Mouse (Mus musculus): ENCODE measurements around the gene Neu1. TPM values are rescaled to one million over a fixed set of nuclear protein-coding genes. Genes with fewer than 3 reads are reported as not detected.

Gene Neu1
- polyA plus RNA-seq, 1 experiment from 2014 or later: 26.9 TPM

- Histone ChIP-seq H3K4me3 (replicated peaks; ENCODE audit: low read length) (peak within 1 kb of the TSS; percentile 65), H3K27me3 (ENCODE audit: control insufficient read depth, insufficient read depth, low read length) (no peaks in the 10 kb centered on the region), H3K36me3 (replicated peaks; ENCODE audit: control insufficient read depth, insufficient read depth) (peaks cover 18% of the 10 kb centered on the region), H3K9ac (peak within 1 kb of the TSS; percentile 78), H3K4me2 (replicated peaks) (peak within 1 kb of the TSS; percentile 96), H3K27ac (peak within 1 kb of the TSS; percentile 96), H3K4me1 (replicated peaks; ENCODE audit: control insufficient read depth, insufficient read depth, low read length) (peaks cover 14% of the 10 kb centered on the region), H3K9me3 (ENCODE audit: control insufficient read depth, low read length) (no peaks in the 10 kb centered on the region)
- DNase-seq (ENCODE audit: low spot score) (peak; percentile 89), ATAC-seq (ENCODE audit: low FRiP score) (peak; percentile 94)
- under 1% methylated on average over 58 of the region's 58 CpGs for WGBS
Observed at GRCm38 (mm10) chr17:34981690-34982180, 50.7 kb downstream of the Neu1 start, which contains the start of gene Lsm2. Gene Lsm2, plus strand, starts transcription at chr17:34981862.

- H3K4me1 ChIP-seq (replicated peaks; ENCODE audit: control insufficient read depth, insufficient read depth, low read length): peaks cover 14% of the 10 kb centered on the region
- H3K27ac ChIP-seq: peak overlapping the region; percentile 96; the same call in 1 of the 2 replicates
- peak overlapping the region; percentile 78 for H3K9ac ChIP-seq
- WGBS: under 1% methylated on average over 15 of the region's 15 CpGs
- peak overlapping the region; percentile 65 for H3K4me3 ChIP-seq (replicated peaks; ENCODE audit: low read length)
- no peaks in the 10 kb centered on the region for H3K9me3 ChIP-seq (ENCODE audit: control insufficient read depth, low read length)
- H3K4me2 ChIP-seq (replicated peaks): peak overlapping the region; percentile 96
- peak; percentile 24; the same call in 1 of the 2 replicates for ATAC-seq (ENCODE audit: low FRiP score)
- H3K36me3 ChIP-seq (replicated peaks; ENCODE audit: control insufficient read depth, insufficient read depth): peaks cover 19% of the 10 kb centered on the region
- DNase-seq (ENCODE audit: low spot score): no peak
- H3K27me3 ChIP-seq (ENCODE audit: control insufficient read depth, insufficient read depth, low read length): no peaks in the 10 kb centered on the region
Observed at GRCm38 (mm10) chr17:34982328-34982727, 51.3 kb downstream of the Neu1 start.

GRCm38 (mm10) chr17:34984218-34984617, 53.2 kb downstream of the Neu1 start:
- ATAC-seq (ENCODE audit: low FRiP score): no peak
- Histone ChIP-seq H3K27me3 (ENCODE audit: control insufficient read depth, insufficient read depth, low read length) (no peaks in the 10 kb centered on the region), H3K4me2 (replicated peaks) (no peak overlapping the region), H3K27ac (no peak overlapping the region), H3K36me3 (replicated peaks; ENCODE audit: control insufficient read depth, insufficient read depth) (peaks cover 26% of the 10 kb centered on the region), H3K4me1 (replicated peaks; ENCODE audit: control insufficient read depth, insufficient read depth, low read length) (peaks cover 14% of the 10 kb centered on the region), H3K4me3 (replicated peaks; ENCODE audit: low read length) (no peak overlapping the region), H3K9me3 (ENCODE audit: control insufficient read depth, low read length) (no peaks in the 10 kb centered on the region), H3K9ac (no peak overlapping the region)
- 69% methylated on average over 2 of the region's 2 CpGs for WGBS
- peak; percentile 58 for DNase-seq (ENCODE audit: low spot score)

Other genes with a start within 250 kb of the Neu1 start
- gene C4b, start 187.4 kb upstream of the Neu1 start, polyA plus RNA-seq (2014; fragmentation: Nextera tagmentation; extraction: Ambion mirVana): 0.22 TPM in 1 of 2 replicates, not detected in the other
- not detected in 2 replicates for gene Cyp21a1, start 126.7 kb upstream of the Neu1 start, polyA plus RNA-seq (2014; fragmentation: Nextera tagmentation; extraction: Ambion mirVana)
- 25.9 and 28.8 TPM in 2 replicates for gene Stk19, start 94.3 kb upstream of the Neu1 start, polyA plus RNA-seq (2014; fragmentation: Nextera tagmentation; extraction: Ambion mirVana)
- 54.4 and 61.9 TPM in 2 replicates for gene Dxo, start 94.2 kb upstream of the Neu1 start, polyA plus RNA-seq (2014; fragmentation: Nextera tagmentation; extraction: Ambion mirVana)
- 49.6 and 51.2 TPM in 2 replicates for gene Skiv2l, start 81.0 kb upstream of the Neu1 start, polyA plus RNA-seq (2014; fragmentation: Nextera tagmentation; extraction: Ambion mirVana)
- gene Nelfe, start 80.9 kb upstream of the Neu1 start, polyA plus RNA-seq (2014; fragmentation: Nextera tagmentation; extraction: Ambion mirVana): 73.7 and 74.0 TPM in 2 replicates
- gene Cfb, start 68.7 kb upstream of the Neu1 start, polyA plus RNA-seq (2014; fragmentation: Nextera tagmentation; extraction: Ambion mirVana): 2.2 and 2.3 TPM in 2 replicates
- 3.0 and 3.3 TPM in 2 replicates for gene Zbtb12, start 51.8 kb upstream of the Neu1 start, polyA plus RNA-seq (2014; fragmentation: Nextera tagmentation; extraction: Ambion mirVana)
- not detected in 2 replicates for gene Gm20547, start 49.2 kb upstream of the Neu1 start, polyA plus RNA-seq (2014; fragmentation: Nextera tagmentation; extraction: Ambion mirVana)
- 1.2 and 1.8 TPM in 2 replicates for gene C2, start 33.0 kb upstream of the Neu1 start, polyA plus RNA-seq (2014; fragmentation: Nextera tagmentation; extraction: Ambion mirVana)
- 72.6 and 82.1 TPM in 2 replicates for gene Ehmt2, start 32.8 kb upstream of the Neu1 start, polyA plus RNA-seq (2014; fragmentation: Nextera tagmentation; extraction: Ambion mirVana)
- gene Slc44a4, start 16.8 kb upstream of the Neu1 start, polyA plus RNA-seq (2014; fragmentation: Nextera tagmentation; extraction: Ambion mirVana): 0.11 and 0.12 TPM in 2 replicates
- 0.34 and 0.56 TPM in 2 replicates for gene Hspa1b, start 28.0 kb downstream of the Neu1 start, polyA plus RNA-seq (2014; fragmentation: Nextera tagmentation; extraction: Ambion mirVana)
- not detected in 2 replicates for gene Gm20481, start 38.7 kb downstream of the Neu1 start, polyA plus RNA-seq (2014; fragmentation: Nextera tagmentation; extraction: Ambion mirVana)
- gene Hspa1a, start 40.9 kb downstream of the Neu1 start, polyA plus RNA-seq (2014; fragmentation: Nextera tagmentation; extraction: Ambion mirVana): 7.5 and 11.6 TPM in 2 replicates
- gene Hspa1l, start 41.5 kb downstream of the Neu1 start, polyA plus RNA-seq (2014; fragmentation: Nextera tagmentation; extraction: Ambion mirVana): 1.9 TPM in 2 replicates
- gene Lsm2, start 50.6 kb downstream of the Neu1 start, polyA plus RNA-seq (2014; fragmentation: Nextera tagmentation; extraction: Ambion mirVana): 92.9 and 97.8 TPM in 2 replicates
- 51.0 and 51.6 TPM in 2 replicates for gene Vars, start 69.7 kb downstream of the Neu1 start, polyA plus RNA-seq (2014; fragmentation: Nextera tagmentation; extraction: Ambion mirVana)
- gene Vwa7, start 85.3 kb downstream of the Neu1 start, polyA plus RNA-seq (2014; fragmentation: Nextera tagmentation; extraction: Ambion mirVana): 0.13 and 0.16 TPM in 2 replicates
- gene Sapcd1, start 96.8 kb downstream of the Neu1 start, polyA plus RNA-seq (2014; fragmentation: Nextera tagmentation; extraction: Ambion mirVana): 1.4 and 1.7 TPM in 2 replicates
- gene Msh5, start 115.5 kb downstream of the Neu1 start, polyA plus RNA-seq (2014; fragmentation: Nextera tagmentation; extraction: Ambion mirVana): 1.5 and 2.4 TPM in 2 replicates
- gene Clic1, start 118.7 kb downstream of the Neu1 start, polyA plus RNA-seq (2014; fragmentation: Nextera tagmentation; extraction: Ambion mirVana): 23.8 and 24.7 TPM in 2 replicates
- gene Ddah2, start 127.8 kb downstream of the Neu1 start, polyA plus RNA-seq (2014; fragmentation: Nextera tagmentation; extraction: Ambion mirVana): 295 and 328 TPM in 2 replicates
- not detected in 2 replicates for gene Ly6g6c, start 134.1 kb downstream of the Neu1 start, polyA plus RNA-seq (2014; fragmentation: Nextera tagmentation; extraction: Ambion mirVana)
- gene Mpig6b, start 134.9 kb downstream of the Neu1 start, polyA plus RNA-seq (2014; fragmentation: Nextera tagmentation; extraction: Ambion mirVana): 0.21 and 0.42 TPM in 2 replicates
- gene Ly6g6e, start 145.6 kb downstream of the Neu1 start, polyA plus RNA-seq (2014; fragmentation: Nextera tagmentation; extraction: Ambion mirVana): not detected in 2 replicates
- gene Ly6g6d, start 146.8 kb downstream of the Neu1 start, polyA plus RNA-seq (2014; fragmentation: Nextera tagmentation; extraction: Ambion mirVana): 0.82 and 0.94 TPM in 2 replicates
- gene Ly6g6f, start 154.4 kb downstream of the Neu1 start, polyA plus RNA-seq (2014; fragmentation: Nextera tagmentation; extraction: Ambion mirVana): 0.23 TPM in 1 of 2 replicates, not detected in the other
- gene Abhd16a, start 158.0 kb downstream of the Neu1 start, polyA plus RNA-seq (2014; fragmentation: Nextera tagmentation; extraction: Ambion mirVana): 86.8 and 89.1 TPM in 2 replicates
- gene Ly6g5c, start 177.0 kb downstream of the Neu1 start, polyA plus RNA-seq (2014; fragmentation: Nextera tagmentation; extraction: Ambion mirVana): not detected in 2 replicates
- 0.44 and 1.0 TPM in 2 replicates for gene Ly6g5b, start 184.2 kb downstream of the Neu1 start, polyA plus RNA-seq (2014; fragmentation: Nextera tagmentation; extraction: Ambion mirVana)
- gene Gpank1, start 190.2 kb downstream of the Neu1 start, polyA plus RNA-seq (2014; fragmentation: Nextera tagmentation; extraction: Ambion mirVana): 21.9 and 22.0 TPM in 2 replicates
- 321 and 339 TPM in 2 replicates for gene Csnk2b, start 190.8 kb downstream of the Neu1 start, polyA plus RNA-seq (2014; fragmentation: Nextera tagmentation; extraction: Ambion mirVana)
- 6.0 and 6.2 TPM in 2 replicates for gene D17H6S53E, start 195.1 kb downstream of the Neu1 start, polyA plus RNA-seq (2014; fragmentation: Nextera tagmentation; extraction: Ambion mirVana)
- gene Apom, start 200.8 kb downstream of the Neu1 start, polyA plus RNA-seq (2014; fragmentation: Nextera tagmentation; extraction: Ambion mirVana): 0.39 TPM in 1 of 2 replicates, not detected in the other
- gene Bag6, start 203.9 kb downstream of the Neu1 start, polyA plus RNA-seq (2014; fragmentation: Nextera tagmentation; extraction: Ambion mirVana): 90.2 and 98.2 TPM in 2 replicates
- gene Prrc2a, start 233.6 kb downstream of the Neu1 start, polyA plus RNA-seq (2014; fragmentation: Nextera tagmentation; extraction: Ambion mirVana): 152 and 168 TPM in 2 replicates
- 7.8 and 8.7 TPM in 2 replicates for gene Aif1, start 244.8 kb downstream of the Neu1 start, polyA plus RNA-seq (2014; fragmentation: Nextera tagmentation; extraction: Ambion mirVana)